Mouse (Mus musculus) bone marrow, adult 2 months (tissue): ENCODE measurements around the gene Sirt2. TPM values are rescaled to one million over a fixed set of nuclear protein-coding genes. Genes with fewer than 3 reads are reported as not detected.

Experiments used
- H3K27ac ChIP-seq: fragments of 200-500 bp; 2 replicates; pipeline ENCODE4 v1.5.1; 2012; ENCODE audit warnings: low read depth, mild to moderate bottlenecking, control low read depth, inconsistent platforms, low read length; ENCODE audit not compliant: control insufficient read depth, poor library complexity, insufficient read depth
- H3K4me1 ChIP-seq: fragments of 200-500 bp; 2 replicates; pipeline ENCODE4 v1.6.1; 2011; ENCODE audit warnings: low read length; ENCODE audit not compliant: control insufficient read depth, insufficient read depth
- H3K4me3 ChIP-seq: fragments of 200-500 bp; replicated peaks from 2 replicates; pipeline ENCODE3; 2011; ENCODE audit warnings: mild to moderate bottlenecking, low read depth, low read length, control low read depth; ENCODE audit not compliant: control insufficient read depth
- CTCF ChIP-seq: fragments of 200-500 bp; IDR thresholded peaks from 2 replicates; pipeline ENCODE4 v1.5.1; 2011; ENCODE audit warnings: low read length, control low read depth; ENCODE audit not compliant: control insufficient read depth, insufficient read depth
- POLR2A ChIP-seq: fragments of 200-500 bp; IDR thresholded peaks from 2 replicates; pipeline ENCODE4 v1.6.1; 2011; ENCODE audit warnings: low read depth, mild to moderate bottlenecking, control low read depth, low read length, borderline replicate concordance; ENCODE audit not compliant: control insufficient read depth
- WGBS: fragments of 180-500 bp; shearing (Covaris S2); methylation state at CpG from one replicate; pipeline ENCODE4 v1.1.7; 2018; 5-methylcytosine and 5-hydroxymethylcytosine counted together
- polyA plus RNA-seq: library from polyadenylated mRNA; stranded (reverse); fragments of >200 nt; gene quantifications from 2 replicates; pipeline ENCODE4 v1.2.4, GENCODE M21; 2011; ENCODE audit warnings: low replicate concordance; ENCODE audit not compliant: missing spikeins, insufficient read depth, insufficient read length

Sirt2 gene
- polyA plus RNA-seq, 1 experiment = 28.3 TPM

GRCm38 (mm10) chr7:28787884-28788283, 21.3 kb downstream of the Sirt2 start:
- TF ChIP-seq POLR2A (no peak), CTCF (no peak)
- Histone ChIP-seq H3K4me1 (peaks cover 3% of the 10 kb centered on the region; the same call in 1 of the 2 replicates), H3K27ac (peak overlapping the region; percentile 20; the same call in 1 of the 2 replicates), H3K4me3 (no peak overlapping the region)
- 79% methylated on average over 9 of the region's 9 CpGs for WGBS

DNA sequence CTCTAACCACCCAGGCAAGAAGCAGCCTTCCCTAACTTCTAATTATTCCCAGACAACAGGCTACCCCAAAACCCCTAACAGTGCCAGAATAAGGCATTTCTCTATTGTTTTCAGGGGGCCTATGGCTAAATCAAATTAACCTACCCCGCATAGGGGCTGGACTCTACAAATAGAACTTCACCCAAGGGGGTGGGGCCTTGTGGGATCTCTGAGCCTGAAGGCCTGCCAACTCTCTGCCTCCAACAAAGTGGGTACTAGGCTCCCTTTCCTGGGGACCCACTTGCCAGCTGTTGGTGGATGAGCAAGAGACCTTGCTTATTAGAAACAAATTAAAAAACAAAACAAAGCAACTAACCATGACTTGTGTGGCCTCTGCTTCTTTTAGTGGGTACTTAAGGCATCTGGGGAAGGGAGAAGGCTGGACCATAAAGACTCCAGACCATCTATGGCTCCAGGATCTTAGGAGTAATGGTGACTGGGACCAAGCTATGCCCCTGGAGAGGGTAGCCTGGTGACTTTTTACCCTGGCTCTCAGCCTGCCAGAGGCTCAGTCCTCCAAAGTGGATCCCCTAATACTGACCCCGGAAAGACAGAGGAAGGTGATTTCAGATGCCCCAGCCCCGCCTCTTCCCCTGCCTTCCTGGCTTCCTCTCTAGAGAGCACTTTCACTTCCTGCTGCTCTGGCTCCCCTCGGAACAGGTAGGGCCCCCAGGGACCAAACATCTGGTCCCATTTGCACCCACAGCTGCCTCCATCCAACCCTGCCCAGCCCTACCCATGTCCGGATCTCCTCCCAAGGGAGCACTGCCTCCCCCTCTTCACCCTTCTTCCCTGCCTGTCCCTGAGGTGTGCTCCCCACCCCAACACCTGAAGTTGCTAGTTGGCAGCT, 22.0 kb downstream of the Sirt2 start, which contains the start of gene Rinl:
Gene Rinl (plus strand): TSS at position 663 of the 889 bp plus-strand sequence.
- H3K4me1 ChIP-seq = peaks cover 3% of the 10 kb centered on the region; the same call in 1 of the 2 replicates
- peak within 1 kb of the TSS; percentile 81 for H3K4me3 ChIP-seq
- peak within 1 kb of the TSS; percentile 70 for H3K27ac ChIP-seq
- no peak for TF ChIP-seq POLR2A
- TF ChIP-seq CTCF = no peak
- 17% methylated on average over 5 of the region's 5 CpGs for WGBS

- TF ChIP-seq POLR2A (no peak), CTCF (no peak)
- WGBS = 67% methylated on average over 3 of the region's 3 CpGs
- Histone ChIP-seq H3K4me3 (peak overlapping the region; percentile 81), H3K4me1 (peaks cover 3% of the 10 kb centered on the region; the same call in 1 of the 2 replicates), H3K27ac (peak overlapping the region; percentile 70)
Observed at GRCm38 (mm10) chr7:28789235-28789634, 22.7 kb downstream of the Sirt2 start.

GRCm38 (mm10) chr7:28790066-28790806, 23.7 kb downstream of the Sirt2 start:
- no peak for TF ChIP-seq CTCF
- no peak for TF ChIP-seq POLR2A
- H3K4me3 ChIP-seq = no peak overlapping the region
- 70% methylated on average over 8 of the region's 8 CpGs for WGBS
- H3K27ac ChIP-seq = no peak overlapping the region
- H3K4me1 ChIP-seq = peaks cover 3% of the 10 kb centered on the region; the same call in 1 of the 2 replicates

DNA sequence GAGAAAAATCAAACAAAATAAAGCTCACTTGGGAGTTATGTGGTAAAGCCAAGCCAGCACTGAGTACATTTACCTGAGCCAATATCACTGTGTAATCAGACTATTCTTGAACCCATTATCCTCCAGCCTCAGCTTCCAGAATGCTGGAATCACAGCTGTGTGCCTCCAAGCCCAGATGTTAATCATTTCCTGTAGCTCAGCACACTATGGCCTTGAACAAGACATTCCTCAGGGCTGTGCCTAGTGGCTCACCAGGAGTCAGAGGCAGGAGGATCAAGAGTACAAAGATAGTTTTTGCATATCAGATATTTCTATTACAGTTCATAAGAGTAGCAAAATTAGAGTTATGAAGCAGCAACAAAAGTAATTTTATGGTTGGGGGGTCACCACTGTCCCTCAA, 25.2 kb downstream of the Sirt2 start:
- H3K27ac ChIP-seq = no peak overlapping the region
- no peak overlapping the region for H3K4me3 ChIP-seq
- peaks cover 3% of the 10 kb centered on the region; the same call in 1 of the 2 replicates for H3K4me1 ChIP-seq
- TF ChIP-seq POLR2A = no peak
- no peak for TF ChIP-seq CTCF

DNA sequence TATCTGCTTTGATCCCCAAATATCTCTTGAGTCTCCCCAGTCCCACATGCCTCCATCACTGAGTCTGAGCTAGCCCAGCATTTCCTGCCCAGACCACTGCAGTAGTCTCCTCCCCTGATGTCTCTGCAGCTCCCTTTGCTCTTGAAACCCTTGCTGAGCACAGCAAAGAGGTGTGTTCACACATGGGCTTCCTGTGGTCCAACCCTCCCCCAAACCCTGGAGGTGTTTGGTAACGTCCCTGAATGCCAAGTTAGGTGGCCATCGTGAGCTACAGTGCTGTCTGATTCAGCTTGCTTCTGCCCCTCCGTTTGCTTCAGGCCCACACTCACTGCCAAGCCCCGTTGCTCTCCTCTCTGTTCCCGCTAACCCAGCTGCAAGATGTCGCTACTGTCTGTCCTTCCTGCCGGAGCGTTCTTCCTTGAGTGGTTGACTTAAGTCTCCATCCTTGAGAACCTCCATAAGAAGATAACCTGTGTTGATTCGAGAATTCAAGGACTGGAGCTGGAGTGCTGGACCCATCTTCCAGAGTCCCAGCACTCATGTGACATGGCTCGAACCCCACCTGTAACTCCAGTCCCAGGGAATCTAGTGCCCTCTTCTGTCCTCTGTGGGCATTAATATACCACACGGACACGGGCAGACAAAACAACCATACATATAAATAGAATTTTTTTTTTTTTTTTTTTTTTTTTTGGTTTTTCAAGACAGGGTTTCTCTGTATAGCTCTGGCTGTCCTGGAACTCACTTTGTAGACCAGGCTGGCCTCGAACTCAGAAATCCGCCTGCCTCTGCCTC, 26.1 kb downstream of the Sirt2 start:
- TF ChIP-seq CTCF = peak; percentile 29; the same call in 1 of the 2 replicates
- no peak for TF ChIP-seq POLR2A
- Histone ChIP-seq H3K27ac (peak overlapping the region; percentile 41), H3K4me1 (peaks cover 3% of the 10 kb centered on the region; the same call in 1 of the 2 replicates), H3K4me3 (no peak overlapping the region)
- WGBS = 54% methylated on average over 14 of the region's 14 CpGs

- H3K27ac ChIP-seq = no peak overlapping the region
- 28% methylated on average over 2 of the region's 2 CpGs for WGBS
- H3K4me1 ChIP-seq = peaks cover 3% of the 10 kb centered on the region; the same call in 1 of the 2 replicates
- no peak overlapping the region for H3K4me3 ChIP-seq
- TF ChIP-seq CTCF = peak; percentile 50; the same call in 1 of the 2 replicates
- no peak for TF ChIP-seq POLR2A
Observed at GRCm38 (mm10) chr7:28793834-28794233, 27.3 kb downstream of the Sirt2 start.
